Mouse (Mus musculus) thymus, adult 2 months (tissue): Measurements from ENCODE around the gene 1500015O10Rik.

Experiments used
- CTCF ChIP-seq: fragments of 200-500 bp; IDR thresholded peaks from 2 replicates; pipeline ENCODE4 v1.5.1; 2012; ENCODE audit warnings: mild to moderate bottlenecking, control low read depth, low read length, moderate library complexity, borderline replicate concordance; ENCODE audit not compliant: control insufficient read depth, poor library complexity, insufficient read depth; ENCODE audit errors: extremely low read depth
- POLR2A ChIP-seq: fragments of 200-500 bp; IDR thresholded peaks from 2 replicates; pipeline ENCODE4 v1.6.1; 2012; ENCODE audit warnings: mild to moderate bottlenecking, low read length, control low read depth, moderate library complexity; ENCODE audit not compliant: control insufficient read depth, poor library complexity, insufficient read depth; ENCODE audit errors: extremely low read depth

DNA sequence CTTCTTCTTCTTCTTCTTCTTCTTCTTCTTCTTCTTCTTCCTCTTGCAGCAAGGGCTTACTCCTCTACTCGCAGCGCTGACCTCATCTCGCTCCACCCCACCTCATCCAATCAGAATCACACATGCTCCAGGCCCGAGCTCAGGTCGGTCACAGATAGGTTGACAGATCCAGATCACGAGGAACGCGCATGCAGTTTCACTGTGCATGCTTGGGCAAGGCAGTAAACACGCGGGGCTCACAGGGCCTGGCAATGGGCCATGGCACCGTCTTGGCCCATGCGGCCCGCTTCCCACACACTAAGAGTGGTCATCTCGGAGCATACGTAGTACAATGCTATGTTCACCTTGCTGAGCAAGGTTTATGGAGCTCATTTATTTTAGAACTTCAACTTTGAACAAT lies 39.9 kb upstream of the 1500015O10Rik start:
- TF ChIP-seq CTCF (no peak), POLR2A (no peak)
